Mouse (Mus musculus): ENCODE measurements at regions not wholly inside any gene's neighbourhood (a gene's known extent, or its start where the extent isn't known, plus 50 kb on each side); places are given as distances from the start of the nearest gene placed in this dataset.
A peak's percentile ranks its signal among the peaks of the same experiment; 100 is the strongest.
"Not testable (repeated sequence)": the region's sequence is repeated elsewhere in the genome, so short reads cannot be mapped to it uniquely, and the experiment has no call there.

GRCm38 (mm10) chr5:132971046-132971445 lies 427.9 kb upstream of the Auts2 start:
- no peaks in the 10 kb centered on the region for H3K4me1 ChIP-seq (ENCODE audit: control insufficient read depth, insufficient read depth, low read length)
- TF ChIP-seq POLR2A (IDR thresholded peaks at IDR 0.05; ENCODE audit: borderline replicate concordance, extremely low read depth, insufficient read depth, insufficient read length) = no peak
- H3K4me3 ChIP-seq (replicated peaks; ENCODE audit: low read length) = no peak overlapping the region
- 63% methylated on average over 7 of the region's 7 CpGs for WGBS
- no peak for ATAC-seq (ENCODE audit: low FRiP score, low read depth)
- no peak overlapping the region for H3K9ac ChIP-seq (ENCODE audit: low read depth, low read length, severe bottlenecking)
- H3K27ac ChIP-seq (replicated peaks; ENCODE audit: low read depth, low read length) = no peak overlapping the region
- no peak overlapping the region for H3K4me2 ChIP-seq (replicated peaks; ENCODE audit: low read depth, low read length, severe bottlenecking)
- DNase-seq (ENCODE audit: low spot score) = peak; percentile 40
- H3K9me3 ChIP-seq (ENCODE audit: control insufficient read depth, low read length) = no peaks in the 10 kb centered on the region
- H3K36me3 ChIP-seq (ENCODE audit: control insufficient read depth, insufficient read depth, low read length) = no peaks in the 10 kb centered on the region
- no peaks in the 10 kb centered on the region for H3K27me3 ChIP-seq (ENCODE audit: control insufficient read depth, insufficient read depth, low read length)

- 70% methylated on average over 5 of the region's 5 CpGs for WGBS
- Histone ChIP-seq H3K9me3 (ENCODE audit: control insufficient read depth, low read length) (no peaks in the 10 kb centered on the region), H3K27ac (replicated peaks; ENCODE audit: low read depth, low read length) (no peak overlapping the region), H3K4me1 (ENCODE audit: control insufficient read depth, insufficient read depth, low read length) (no peaks in the 10 kb centered on the region), H3K9ac (ENCODE audit: low read depth, low read length, severe bottlenecking) (no peak overlapping the region), H3K4me3 (replicated peaks; ENCODE audit: low read length) (no peak overlapping the region), H3K4me2 (replicated peaks; ENCODE audit: low read depth, low read length, severe bottlenecking) (no peak overlapping the region), H3K27me3 (ENCODE audit: control insufficient read depth, insufficient read depth, low read length) (no peaks in the 10 kb centered on the region), H3K36me3 (ENCODE audit: control insufficient read depth, insufficient read depth, low read length) (no peaks in the 10 kb centered on the region)
- no peak for TF ChIP-seq POLR2A (IDR thresholded peaks at IDR 0.05; ENCODE audit: borderline replicate concordance, extremely low read depth, insufficient read depth, insufficient read length)
- no peak for ATAC-seq (ENCODE audit: low FRiP score, low read depth)
- DNase-seq (ENCODE audit: low spot score) = no peak
Measured at GRCm38 (mm10) chr5:132969376-132969775, 426.2 kb upstream of the Auts2 start.

- Histone ChIP-seq H3K4me2 (replicated peaks; ENCODE audit: low read depth, low read length, severe bottlenecking) (no peak overlapping the region), H3K9me3 (ENCODE audit: control insufficient read depth, low read length) (no peaks in the 10 kb centered on the region), H3K36me3 (ENCODE audit: control insufficient read depth, insufficient read depth, low read length) (no peaks in the 10 kb centered on the region), H3K27ac (replicated peaks; ENCODE audit: low read depth, low read length) (no peak overlapping the region), H3K27me3 (ENCODE audit: control insufficient read depth, insufficient read depth, low read length) (no peaks in the 10 kb centered on the region), H3K9ac (ENCODE audit: low read depth, low read length, severe bottlenecking) (no peak overlapping the region), H3K4me3 (replicated peaks; ENCODE audit: low read length) (no peak overlapping the region), H3K4me1 (ENCODE audit: control insufficient read depth, insufficient read depth, low read length) (no peaks in the 10 kb centered on the region)
- DNase-seq (ENCODE audit: low spot score) = no peak
- 82% methylated on average over 1 of the region's 1 CpGs for WGBS
- no peak for ATAC-seq (ENCODE audit: low FRiP score, low read depth)
- no peak for TF ChIP-seq POLR2A (IDR thresholded peaks at IDR 0.05; ENCODE audit: borderline replicate concordance, extremely low read depth, insufficient read depth, insufficient read length)
Measured at GRCm38 (mm10) chr5:132959901-132960300, 416.8 kb upstream of the Auts2 start.

- no peak for TF ChIP-seq POLR2A (IDR thresholded peaks at IDR 0.05; ENCODE audit: borderline replicate concordance, extremely low read depth, insufficient read depth, insufficient read length)
Measured at GRCm38 (mm10) chr5:132956184-132956583, 413.0 kb upstream of the Auts2 start.

GRCm38 (mm10) chr5:132955051-132955450 lies 411.9 kb upstream of the Auts2 start:
- no peaks in the 10 kb centered on the region for H3K4me1 ChIP-seq (ENCODE audit: control insufficient read depth, insufficient read depth, low read length)
- no peaks in the 10 kb centered on the region for H3K36me3 ChIP-seq (ENCODE audit: control insufficient read depth, insufficient read depth, low read length)
- H3K4me3 ChIP-seq (replicated peaks; ENCODE audit: low read length) = no peak overlapping the region
- no peak overlapping the region for H3K27ac ChIP-seq (replicated peaks; ENCODE audit: low read depth, low read length)
- DNase-seq (ENCODE audit: low spot score) = no peak
- TF ChIP-seq POLR2A (IDR thresholded peaks at IDR 0.05; ENCODE audit: borderline replicate concordance, extremely low read depth, insufficient read depth, insufficient read length) = no peak
- no peaks in the 10 kb centered on the region for H3K27me3 ChIP-seq (ENCODE audit: control insufficient read depth, insufficient read depth, low read length)
- ATAC-seq (ENCODE audit: low FRiP score, low read depth) = no peak
- no peak overlapping the region for H3K4me2 ChIP-seq (replicated peaks; ENCODE audit: low read depth, low read length, severe bottlenecking)
- WGBS = 88% methylated on average over 8 of the region's 8 CpGs
- no peak overlapping the region for H3K9ac ChIP-seq (ENCODE audit: low read depth, low read length, severe bottlenecking)
- no peaks in the 10 kb centered on the region for H3K9me3 ChIP-seq (ENCODE audit: control insufficient read depth, low read length)

More at GRCm38 (mm10) chr5:132956184-132956583, 413.0 kb upstream of the Auts2 start:
- ATAC-seq (ENCODE audit: low FRiP score, low read depth) = no peak
- Histone ChIP-seq H3K9ac (ENCODE audit: low read depth, low read length, severe bottlenecking) (no peak overlapping the region), H3K36me3 (ENCODE audit: control insufficient read depth, insufficient read depth, low read length) (no peaks in the 10 kb centered on the region), H3K4me1 (ENCODE audit: control insufficient read depth, insufficient read depth, low read length) (no peaks in the 10 kb centered on the region), H3K4me2 (replicated peaks; ENCODE audit: low read depth, low read length, severe bottlenecking) (no peak overlapping the region), H3K4me3 (replicated peaks; ENCODE audit: low read length) (no peak overlapping the region), H3K9me3 (ENCODE audit: control insufficient read depth, low read length) (no peaks in the 10 kb centered on the region), H3K27me3 (ENCODE audit: control insufficient read depth, insufficient read depth, low read length) (no peaks in the 10 kb centered on the region), H3K27ac (replicated peaks; ENCODE audit: low read depth, low read length) (no peak overlapping the region)
- 73% methylated on average over 5 of the region's 5 CpGs for WGBS
- DNase-seq (ENCODE audit: low spot score) = no peak

GRCm38 (mm10) chr5:132933439-132933980 lies 390.4 kb upstream of the Auts2 start:
- H3K9ac ChIP-seq (ENCODE audit: low read depth, low read length, severe bottlenecking) = no peak overlapping the region
- 49% methylated on average over 9 of the region's 9 CpGs for WGBS
- H3K27ac ChIP-seq (replicated peaks; ENCODE audit: low read depth, low read length) = no peak overlapping the region
- peak; percentile 55; the same call in 1 of the 2 replicates for ATAC-seq (ENCODE audit: low FRiP score, low read depth)
- H3K9me3 ChIP-seq (ENCODE audit: control insufficient read depth, low read length) = no peaks in the 10 kb centered on the region
- H3K4me3 ChIP-seq (replicated peaks; ENCODE audit: low read length) = no peak overlapping the region
- DNase-seq (ENCODE audit: low spot score) = no peak
- no peak for TF ChIP-seq POLR2A (IDR thresholded peaks at IDR 0.05; ENCODE audit: borderline replicate concordance, extremely low read depth, insufficient read depth, insufficient read length)
- H3K4me1 ChIP-seq (ENCODE audit: control insufficient read depth, insufficient read depth, low read length) = no peaks in the 10 kb centered on the region
- no peaks in the 10 kb centered on the region for H3K27me3 ChIP-seq (ENCODE audit: control insufficient read depth, insufficient read depth, low read length)
- H3K4me2 ChIP-seq (replicated peaks; ENCODE audit: low read depth, low read length, severe bottlenecking) = no peak overlapping the region
- H3K36me3 ChIP-seq (ENCODE audit: control insufficient read depth, insufficient read depth, low read length) = no peaks in the 10 kb centered on the region

- whole genome bisulfite sequencing = 89% methylated on average over 12 of the region's 12 CpGs
- H3K4me3 ChIP-seq (replicated peaks; ENCODE audit: low read length); H3K27ac ChIP-seq (replicated peaks; ENCODE audit: low read depth, low read length); H3K4me1 ChIP-seq (ENCODE audit: control insufficient read depth, insufficient read depth, low read length); H3K27me3 ChIP-seq (ENCODE audit: control insufficient read depth, insufficient read depth, low read length); H3K4me2 ChIP-seq (replicated peaks; ENCODE audit: low read depth, low read length, severe bottlenecking); H3K36me3 ChIP-seq (ENCODE audit: control insufficient read depth, insufficient read depth, low read length); H3K9me3 ChIP-seq (ENCODE audit: control insufficient read depth, low read length); H3K9ac ChIP-seq (ENCODE audit: low read depth, low read length, severe bottlenecking); DNase-seq (ENCODE audit: low spot score); ATAC-seq (ENCODE audit: low FRiP score, low read depth): not testable (repeated sequence)
Measured at GRCm38 (mm10) chr5:132929955-132930354, 386.8 kb upstream of the Auts2 start.
